Mouse (Mus musculus): Measurements from ENCODE around the gene Cyth2. TPM values are rescaled to one million over a fixed set of nuclear protein-coding genes. Genes with fewer than 3 reads are reported as not detected.

Gene Cyth2
- polyA plus RNA-seq, 1 experiment from 2014 or later: 30.9 TPM

GRCm38 (mm10) chr7:45797661-45798510 lies 16.5 kb downstream of the Cyth2 start:
- Histone ChIP-seq H3K27ac (replicated peaks) (no peak overlapping the region), H3K9ac (peak overlapping the region; percentile 32; the same call in 1 of the 2 replicates), H3K9me3 (replicated peaks) (no peaks in the 10 kb centered on the region), H3K4me2 (peak overlapping the region; percentile 80), H3K4me1 (replicated peaks) (peaks cover 51% of the 10 kb centered on the region), H3K4me3 (replicated peaks) (peak overlapping the region; percentile 54), H3K27me3 (peaks cover 79% of the 10 kb centered on the region), H3K36me3 (replicated peaks) (no peaks in the 10 kb centered on the region)
- WGBS (ENCODE audit: insufficient replicate concordance): 2% methylated on average over 60 of the region's 60 CpGs
- ATAC-seq (ENCODE audit: insufficient read depth): no peak

GRCm38 (mm10) chr7:45796950-45797349 lies 17.4 kb downstream of the Cyth2 start:
- H3K27ac ChIP-seq (replicated peaks): peak overlapping the region; percentile 69; the same call in 1 of the 2 replicates
- 26% methylated on average over 6 of the region's 6 CpGs for WGBS (ENCODE audit: insufficient replicate concordance)
- no peaks in the 10 kb centered on the region for H3K9me3 ChIP-seq (replicated peaks)
- peak overlapping the region; percentile 80 for H3K4me2 ChIP-seq
- H3K9ac ChIP-seq: 0 out of 2 replicates have a peak overlapping the region, but pooled peaks have one; percentile 9
- peak; percentile 79 for ATAC-seq (ENCODE audit: insufficient read depth)
- peaks cover 51% of the 10 kb centered on the region for H3K4me1 ChIP-seq (replicated peaks)
- peak overlapping the region; percentile 54; the same call in 1 of the 2 replicates for H3K4me3 ChIP-seq (replicated peaks)
- no peaks in the 10 kb centered on the region for H3K36me3 ChIP-seq (replicated peaks)
- H3K27me3 ChIP-seq: peaks cover 89% of the 10 kb centered on the region

DNA sequence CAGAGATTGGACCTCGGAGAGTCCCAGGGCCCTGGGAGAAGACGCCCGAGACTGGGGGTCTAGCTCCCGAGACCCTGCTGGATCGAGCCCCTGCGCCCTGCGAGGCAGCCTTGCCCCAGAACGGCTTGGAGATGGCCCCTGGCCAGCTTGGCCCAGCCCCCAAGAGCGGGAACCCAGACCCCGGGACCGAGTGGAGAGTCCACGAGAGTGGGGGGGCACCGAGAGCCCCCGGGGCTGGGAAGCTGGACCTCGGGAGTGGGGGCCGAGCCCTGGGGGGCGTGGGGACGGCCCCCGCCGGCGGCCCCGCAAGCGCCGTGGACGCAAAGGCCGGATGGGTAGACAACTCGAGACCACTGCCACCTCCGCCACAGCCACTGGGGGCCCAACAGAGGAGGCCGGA lies 19.4 kb downstream of the Cyth2 start:
- Histone ChIP-seq H3K9me3 (replicated peaks) (no peaks in the 10 kb centered on the region), H3K4me1 (replicated peaks) (peaks cover 38% of the 10 kb centered on the region), H3K4me2 (no peak overlapping the region), H3K36me3 (replicated peaks) (no peaks in the 10 kb centered on the region), H3K27ac (replicated peaks) (no peak overlapping the region), H3K27me3 (peaks cover 89% of the 10 kb centered on the region), H3K4me3 (replicated peaks) (no peak overlapping the region), H3K9ac (no peak overlapping the region)
- ATAC-seq (ENCODE audit: insufficient read depth): no peak
- 79% methylated on average over 29 of the region's 29 CpGs for WGBS (ENCODE audit: insufficient replicate concordance)

GRCm38 (mm10) chr7:45793969-45794585 lies 20.3 kb downstream of the Cyth2 start:
- Histone ChIP-seq H3K9ac (no peak overlapping the region), H3K9me3 (replicated peaks) (no peaks in the 10 kb centered on the region), H3K27me3 (peaks cover 83% of the 10 kb centered on the region), H3K4me3 (replicated peaks) (no peak overlapping the region), H3K36me3 (replicated peaks) (no peaks in the 10 kb centered on the region), H3K4me1 (replicated peaks) (peaks cover 35% of the 10 kb centered on the region), H3K27ac (replicated peaks) (no peak overlapping the region), H3K4me2 (no peak overlapping the region)
- ATAC-seq (ENCODE audit: insufficient read depth): no peak
- WGBS (ENCODE audit: insufficient replicate concordance): 72% methylated on average over 43 of the region's 44 CpGs

DNA sequence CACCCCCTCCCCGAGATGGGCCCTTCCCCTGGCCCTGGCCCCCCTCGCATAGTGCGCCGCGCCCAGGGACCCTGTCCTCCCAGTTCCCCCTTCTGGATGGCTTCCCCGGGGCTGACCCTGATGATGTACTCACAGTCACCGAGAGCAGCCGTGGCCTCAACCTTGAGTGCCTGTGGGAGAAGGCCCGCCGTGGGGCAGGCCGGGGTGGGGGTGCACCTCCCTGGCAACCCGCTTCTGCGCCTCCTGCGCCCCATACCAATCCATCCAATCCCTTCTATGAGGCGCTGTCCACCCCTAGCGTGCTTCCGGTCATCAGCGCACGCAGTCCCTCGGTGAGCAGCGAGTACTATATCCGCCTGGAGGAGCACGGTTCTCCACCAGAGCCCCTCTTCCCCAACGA lies 21.1 kb downstream of the Cyth2 start:
- H3K27me3 ChIP-seq: peaks cover 81% of the 10 kb centered on the region
- WGBS (ENCODE audit: insufficient replicate concordance): 72% methylated on average over 24 of the region's 24 CpGs

GRCm38 (mm10) chr7:45791756-45792490 lies 22.5 kb downstream of the Cyth2 start:
- no peak overlapping the region for H3K4me2 ChIP-seq
- no peaks in the 10 kb centered on the region for H3K9me3 ChIP-seq (replicated peaks)
- no peak overlapping the region for H3K27ac ChIP-seq (replicated peaks)
- no peak for ATAC-seq (ENCODE audit: insufficient read depth)
- 55% methylated on average over 17 of the region's 17 CpGs for WGBS (ENCODE audit: insufficient replicate concordance)
- peaks cover 13% of the 10 kb centered on the region for H3K4me1 ChIP-seq (replicated peaks)
- H3K27me3 ChIP-seq: peaks cover 81% of the 10 kb centered on the region
- H3K9ac ChIP-seq: no peak overlapping the region
- H3K36me3 ChIP-seq (replicated peaks): no peaks in the 10 kb centered on the region
- H3K4me3 ChIP-seq (replicated peaks): no peak overlapping the region

More for the DNA sequence above, 21.1 kb downstream of the Cyth2 start:
- Histone ChIP-seq H3K4me2 (no peak overlapping the region), H3K9ac (no peak overlapping the region), H3K27ac (replicated peaks) (no peak overlapping the region), H3K9me3 (replicated peaks) (no peaks in the 10 kb centered on the region), H3K36me3 (replicated peaks) (no peaks in the 10 kb centered on the region), H3K4me3 (replicated peaks) (no peak overlapping the region), H3K4me1 (replicated peaks) (peaks cover 27% of the 10 kb centered on the region)
- ATAC-seq (ENCODE audit: insufficient read depth): no peak

- ATAC-seq (ENCODE audit: insufficient read depth): no peak
Measured at GRCm38 (mm10) chr7:45790721-45791120, 23.7 kb downstream of the Cyth2 start.

DNA sequence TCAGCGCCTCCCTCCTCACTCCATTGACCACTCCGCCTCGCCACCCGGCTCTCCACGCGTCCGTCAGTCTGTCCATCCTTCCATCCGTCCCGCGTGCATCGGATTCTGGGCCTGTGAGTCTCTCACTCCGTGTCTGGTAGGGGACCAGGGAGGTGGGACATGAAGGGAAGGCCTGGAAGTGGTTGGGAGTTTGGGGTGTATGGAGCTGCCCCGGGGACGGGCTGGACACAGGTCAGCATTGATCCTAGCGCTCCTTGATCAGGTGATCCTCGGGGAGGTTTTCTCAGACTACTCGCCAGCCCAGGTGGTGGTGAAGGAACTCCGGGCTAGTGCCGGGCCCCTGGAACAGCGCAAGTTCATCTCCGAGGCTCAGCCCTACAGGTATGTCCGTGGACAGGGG lies 26.7 kb downstream of the Cyth2 start:
- peaks cover 83% of the 10 kb centered on the region for H3K27me3 ChIP-seq
- no peak overlapping the region for H3K27ac ChIP-seq (replicated peaks)
- 61% methylated on average over 22 of the region's 22 CpGs for WGBS (ENCODE audit: insufficient replicate concordance)
- H3K36me3 ChIP-seq (replicated peaks): no peaks in the 10 kb centered on the region
- no peak overlapping the region for H3K4me3 ChIP-seq (replicated peaks)
- no peaks in the 10 kb centered on the region for H3K9me3 ChIP-seq (replicated peaks)
- no peak overlapping the region for H3K4me2 ChIP-seq
- no peak overlapping the region for H3K9ac ChIP-seq
- no peak for ATAC-seq (ENCODE audit: insufficient read depth)
- H3K4me1 ChIP-seq (replicated peaks): peaks cover 18% of the 10 kb centered on the region

More at GRCm38 (mm10) chr7:45790721-45791120, 23.7 kb downstream of the Cyth2 start:
- WGBS (ENCODE audit: insufficient replicate concordance): 41% methylated on average over 6 of the region's 6 CpGs
- Histone ChIP-seq H3K4me1 (replicated peaks) (peaks cover 6% of the 10 kb centered on the region; the same call in 1 of the 2 replicates), H3K9me3 (replicated peaks) (no peaks in the 10 kb centered on the region), H3K27ac (replicated peaks) (no peak overlapping the region), H3K4me3 (replicated peaks) (no peak overlapping the region), H3K36me3 (replicated peaks) (no peaks in the 10 kb centered on the region), H3K9ac (no peak overlapping the region), H3K27me3 (peaks cover 81% of the 10 kb centered on the region), H3K4me2 (no peak overlapping the region)

DNA sequence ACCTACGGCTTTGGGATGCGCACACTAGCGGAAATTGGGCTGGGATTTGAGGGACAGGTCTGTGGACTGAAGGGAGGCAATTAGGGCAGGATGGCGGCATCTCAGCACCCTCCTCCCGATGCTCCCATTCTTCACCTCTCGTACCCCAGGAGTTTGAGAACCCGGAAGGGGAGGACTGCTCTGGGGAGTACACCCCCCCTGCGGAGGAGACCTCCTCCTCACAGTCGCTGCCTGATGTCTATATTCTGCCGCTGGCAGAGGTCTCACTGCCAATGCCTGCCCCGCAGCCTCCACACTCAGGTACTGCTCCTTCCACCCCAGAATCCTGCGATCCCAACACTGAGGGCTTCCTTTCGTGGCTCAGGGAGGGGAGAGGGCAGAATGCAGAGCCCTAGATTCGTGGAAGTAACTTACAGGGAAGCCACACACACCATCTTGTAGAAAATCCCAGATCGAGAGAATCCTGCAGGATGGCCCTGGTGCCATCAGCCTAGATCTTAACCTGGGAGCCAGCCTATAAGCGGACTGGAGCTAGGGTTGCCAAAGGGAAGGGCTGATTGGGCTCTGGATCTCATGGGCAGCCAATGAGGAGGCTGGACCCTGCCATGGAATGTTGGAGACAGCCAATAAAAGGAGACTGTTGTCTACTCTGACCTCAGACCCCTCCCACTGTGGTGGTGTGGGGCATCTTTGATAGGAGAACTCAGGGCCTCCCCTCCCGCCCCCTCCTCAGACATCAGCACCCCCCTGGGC lies 27.5 kb downstream of the Cyth2 start:
- H3K4me2 ChIP-seq: no peak overlapping the region

DNA sequence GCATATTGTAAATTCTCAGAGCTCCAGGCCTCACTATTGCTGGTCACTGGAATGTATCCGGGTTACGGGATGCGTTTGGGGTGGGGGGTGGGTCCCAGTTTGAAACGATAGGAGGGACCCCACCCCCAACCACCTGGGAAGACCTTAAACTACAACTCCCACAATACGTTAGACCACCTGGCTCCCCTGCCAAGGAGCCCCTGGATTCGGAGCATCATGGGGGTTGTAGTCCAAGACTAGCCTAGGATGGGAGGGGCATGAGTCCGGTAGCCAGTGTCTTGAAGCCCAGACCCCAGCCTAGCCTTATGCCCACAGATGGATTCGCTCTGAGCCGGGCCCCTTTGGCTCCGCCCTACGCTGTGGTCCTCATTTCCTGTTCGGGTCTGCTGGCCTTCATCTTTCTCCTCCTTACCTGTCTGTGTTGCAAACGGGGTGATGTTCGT lies 28.2 kb downstream of the Cyth2 start:
- Histone ChIP-seq H3K27ac (replicated peaks) (no peak overlapping the region), H3K36me3 (replicated peaks) (no peaks in the 10 kb centered on the region), H3K4me1 (replicated peaks) (peaks cover 18% of the 10 kb centered on the region), H3K4me3 (replicated peaks) (no peak overlapping the region), H3K9ac (no peak overlapping the region), H3K27me3 (peaks cover 81% of the 10 kb centered on the region), H3K4me2 (no peak overlapping the region; the same call in 1 of the 2 replicates), H3K9me3 (replicated peaks) (no peaks in the 10 kb centered on the region)
- ATAC-seq (ENCODE audit: insufficient read depth): no peak
- WGBS (ENCODE audit: insufficient replicate concordance): 6% methylated on average over 14 of the region's 14 CpGs

More for the DNA sequence above, 27.5 kb downstream of the Cyth2 start:
- H3K9me3 ChIP-seq (replicated peaks): no peaks in the 10 kb centered on the region
- H3K27me3 ChIP-seq: peaks cover 83% of the 10 kb centered on the region
- 9% methylated on average over 17 of the region's 17 CpGs for WGBS (ENCODE audit: insufficient replicate concordance)
- H3K9ac ChIP-seq: no peak overlapping the region
- no peak overlapping the region for H3K4me3 ChIP-seq (replicated peaks)
- no peak for ATAC-seq (ENCODE audit: insufficient read depth)
- H3K4me1 ChIP-seq (replicated peaks): peaks cover 18% of the 10 kb centered on the region
- no peak overlapping the region for H3K27ac ChIP-seq (replicated peaks)
- no peaks in the 10 kb centered on the region for H3K36me3 ChIP-seq (replicated peaks)

All from liver, embryonic 15.5 days (tissue).